Mouse (Mus musculus): ENCODE data around the gene Gm17728.

DNA sequence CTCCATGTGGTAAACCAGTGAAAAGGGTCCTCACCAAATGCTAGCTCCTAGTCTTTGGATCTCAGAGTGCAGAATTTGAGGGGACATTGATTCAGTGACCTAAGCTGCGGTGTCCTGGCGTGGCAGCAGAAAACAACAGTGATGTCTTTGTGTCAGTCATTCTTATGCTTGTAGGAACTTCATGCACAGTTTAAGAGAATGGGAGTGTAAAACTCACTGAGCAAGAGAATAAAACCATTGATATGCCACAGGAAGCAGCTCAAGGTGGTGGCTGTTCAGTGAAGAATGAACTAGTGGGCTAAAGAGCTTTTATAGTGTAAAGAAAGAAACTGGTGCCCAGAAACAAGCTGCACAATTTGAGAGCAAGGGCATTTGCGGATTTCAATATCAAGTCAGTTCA, 17.9 kb upstream of the Gm17728 start:
- no peak for TF ChIP-seq POLR2A (IDR thresholded peaks at IDR 0.05; ENCODE audit: insufficient read depth, low read length)
- no peak for TF ChIP-seq CTCF (IDR thresholded peaks at IDR 0.05; ENCODE audit: low read depth, low read length)
